Comparison of ENCODE assay signal across 8 mouse cellular contexts in genomic region chr9:106892552-106892875, GRCm38 (mm10). TPM values are rescaled to one million over a fixed set of nuclear protein-coding genes. Genes with fewer than 3 reads are reported as not detected.
DNase-seq lines count a peak whose midpoint lies in the region; ATAC-seq and TF ChIP-seq lines count a peak whose summit lies in the region.

No protein-coding gene starts in this region.

- peak overlapping the region; percentile 96 for H3K27ac ChIP-seq in heart, embryonic 10.5 days
- H3K27ac ChIP-seq in CH12.LX (ENCODE audit: insufficient read depth, low read depth) = peak overlapping the region; percentile 66
- H3K27ac ChIP-seq in forebrain, embryonic 13.5 days = peak overlapping the region; percentile 94
- peak overlapping the region; percentile 93 for H3K27ac ChIP-seq in liver, embryonic 15.5 days (replicated peaks)

- H3K27me3 ChIP-seq in heart, embryonic 10.5 days (ENCODE audit: insufficient read depth, poor library complexity, severe bottlenecking) = peaks cover 14% of the 10 kb centered on the region; the same call in 1 of the 2 replicates
- peaks cover 15% of the 10 kb centered on the region for H3K27me3 ChIP-seq in CH12.LX (replicated peaks)
- H3K27me3 ChIP-seq in forebrain, embryonic 13.5 days = no peaks in the 10 kb centered on the region
- no peaks in the 10 kb centered on the region for H3K27me3 ChIP-seq in liver, embryonic 15.5 days

- H3K4me3 ChIP-seq in heart, embryonic 10.5 days = peak overlapping the region; percentile 97
- peak overlapping the region; percentile 72 to 97 (median 92) for H3K4me3 ChIP-seq in CH12.LX (replicated peaks in 1 of 3; ENCODE audit: low read depth in 2 of 3, low read length in 2 of 3, poor library complexity in 1 of 3)
- peak overlapping the region; percentile 92 for H3K4me3 ChIP-seq in forebrain, embryonic 13.5 days
- peak overlapping the region; percentile 98 for H3K4me3 ChIP-seq in liver, embryonic 15.5 days (replicated peaks)

- WGBS in heart, embryonic 10.5 days = under 1% methylated on average over 9 of the region's 9 CpGs
- WGBS in forebrain, embryonic 13.5 days = under 1% methylated on average over 9 of the region's 9 CpGs
- 1% methylated on average over 9 of the region's 9 CpGs for WGBS in liver, embryonic 15.5 days (ENCODE audit: insufficient replicate concordance)

- H3K79me2 ChIP-seq in CH12.LX (replicated peaks; ENCODE audit: control insufficient read depth, extremely low read depth, insufficient read depth, poor library complexity, severe bottlenecking) = peaks cover 26% of the 10 kb centered on the region

- ATAC-seq in forebrain, embryonic 13.5 days = no peak
- no peak for ATAC-seq in liver, embryonic 15.5 days (ENCODE audit: insufficient read depth)

- TF ChIP-seq CTCF in CH12.LX (conservative IDR thresholded peaks at IDR 0.05 in 1 of 2, IDR thresholded peaks at IDR 0.05 in 1 of 2; ENCODE audit: low read depth in 2 of 2, low read length in 2 of 2) = no peak

- H3K9me3 ChIP-seq in heart, embryonic 10.5 days = no peaks in the 10 kb centered on the region
- no peaks in the 10 kb centered on the region for H3K9me3 ChIP-seq in CH12.LX (replicated peaks; ENCODE audit: low read length)
- H3K9me3 ChIP-seq in forebrain, embryonic 13.5 days (replicated peaks) = no peaks in the 10 kb centered on the region
- H3K9me3 ChIP-seq in liver, embryonic 15.5 days (replicated peaks) = no peaks in the 10 kb centered on the region

- peak overlapping the region; percentile 87 for H3K9ac ChIP-seq in CH12.LX (ENCODE audit: insufficient read depth, low read depth)
- H3K9ac ChIP-seq in forebrain, embryonic 13.5 days = peak overlapping the region; percentile 79
- H3K9ac ChIP-seq in liver, embryonic 15.5 days = peak overlapping the region; percentile 96

- H3K36me3 ChIP-seq in heart, embryonic 10.5 days = peaks cover 30% of the 10 kb centered on the region
- peaks cover 25 to 30% of the 10 kb centered on the region in 2 experiments for H3K36me3 ChIP-seq in CH12.LX (replicated peaks in 1 of 2; ENCODE audit: control insufficient read depth in 1 of 2, insufficient read depth in 1 of 2, low read length in 1 of 2)
- peaks cover 50% of the 10 kb centered on the region for H3K36me3 ChIP-seq in forebrain, embryonic 13.5 days (ENCODE audit: poor library complexity, severe bottlenecking)
- H3K36me3 ChIP-seq in liver, embryonic 15.5 days (replicated peaks) = peaks cover 33% of the 10 kb centered on the region

- dilution Hi-C loops in CH12.LX (cut with MboI; ENCODE audit: extremely low pct_ligation_motif_present, extremely low pct_unique_long_range_greater_than_20kb, low sequenced_read_pairs) = no loop called here

- no peak for TF ChIP-seq EP300 in CH12.LX (IDR thresholded peaks at IDR 0.05; ENCODE audit: low read length)

- H3K4me2 ChIP-seq in CH12.LX (ENCODE audit: insufficient read depth, low read depth, poor library complexity, severe bottlenecking) = peak overlapping the region; percentile 22; the same call in 1 of the 2 replicates
- peak overlapping the region; percentile 81 for H3K4me2 ChIP-seq in forebrain, embryonic 13.5 days
- H3K4me2 ChIP-seq in liver, embryonic 15.5 days = peak overlapping the region; percentile 90

- peaks cover 36% of the 10 kb centered on the region for H3K4me1 ChIP-seq in heart, embryonic 10.5 days
- peaks cover 9 to 39% of the 10 kb centered on the region in 2 experiments for H3K4me1 ChIP-seq in CH12.LX (ENCODE audit: control insufficient read depth in 1 of 2, insufficient read depth in 2 of 2)
- H3K4me1 ChIP-seq in forebrain, embryonic 13.5 days = peaks cover 42% of the 10 kb centered on the region
- H3K4me1 ChIP-seq in liver, embryonic 15.5 days (replicated peaks) = peaks cover 48% of the 10 kb centered on the region

- TF ChIP-seq POLR2A in CH12.LX (IDR thresholded peaks at IDR 0.05; ENCODE audit: low read depth, low read length) = no peak

- DNase-seq in heart, embryonic 10.5 days (ENCODE audit: low spot score) = no peak
- DNase-seq in heart, postnatal 4 days = no peak
- DNase-seq in CH12.LX (ENCODE audit: extremely low read depth) = no peak
- no peak for DNase-seq in adrenal gland, adult 2 months
- DNase-seq in ovary, postnatal 14 days (ENCODE audit: low spot score) = no peak
- no peak for DNase-seq in cerebellum, postnatal 10 days

- no peak for TF ChIP-seq RAD21 in CH12.LX (IDR thresholded peaks at IDR 0.05; ENCODE audit: low read depth, low read length)

- in situ Hi-C loops in CH12.LX (cut with MboI; ENCODE audit: low pct_ligation_motif_present, low pct_unique_long_range_greater_than_20kb, low sequenced_read_pairs) = loop anchor here (5.0 kb wide), 1 partner anchor 220 kb away; no protein-coding TSS in a partner anchor

TF ChIP-seq in CH12.LX, 34 proteins besides CTCF, POLR2A, EP300 and RAD21:
- TF ChIP-seq MXI1 (IDR thresholded peaks at IDR 0.05; ENCODE audit: low read depth, low read length) = peak; percentile 7; the same call in 1 of the 2 replicates
- TF ChIP-seq TCF12 (IDR thresholded peaks at IDR 0.05; ENCODE audit: low read depth, low read length) = no peak
- TF ChIP-seq ZMIZ1 (IDR thresholded peaks at IDR 0.05; ENCODE audit: low read depth, low read length) = 0 out of 2 replicates have a peak, but pooled peaks have one; percentile 53

RNA-seq across cellular contexts. Expression of gene Manf, which starts 0.7 kb away (rescaled TPM):
- 296 and 411 TPM in 2 replicates for polyA plus RNA-seq in heart, embryonic 10.5 days (2016; fragmentation: Nextera tagmentation; extraction: Ambion mirVana)
- 100 to 1,000 TPM; 137 to 160 TPM for total RNA-seq in heart, postnatal 4 days (2021)
- total RNA-seq in CH12.LX (2012; rRNA removed) (181 and 385 TPM in 2 replicates), CH12.LX (2014; rRNA removed) (292 and 325 TPM in 2 replicates)
- polyA plus RNA-seq in CH12.LX (2012; ENCODE audit: insufficient read length, low read depth) = 330 and 358 TPM in 2 replicates
- polyA plus RNA-seq in forebrain, embryonic 13.5 days (2015; fragmentation: Nextera tagmentation; extraction: Ambion mirVana) = 205 and 222 TPM in 2 replicates
- 135 and 152 TPM in 2 replicates for polyA plus RNA-seq in liver, embryonic 15.5 days (2015; fragmentation: Nextera tagmentation; extraction: Ambion mirVana)
- 100 to 1,000 TPM; 284 to 321 TPM for total RNA-seq in adrenal gland, adult 2 months (2021)
- 20.4 and 36.8 TPM in 2 replicates for polyA plus RNA-seq in adrenal gland, adult 2 months (2012; rRNA removed)

RNA-seq across cellular contexts. Expression of gene Rbm15b, which starts 5.3 kb away (rescaled TPM):
- 6.1 and 10.8 TPM in 2 replicates for polyA plus RNA-seq in heart, embryonic 10.5 days (2016; fragmentation: Nextera tagmentation; extraction: Ambion mirVana)
- total RNA-seq in heart, postnatal 4 days (2021) = 10 to 100 TPM; 21.6 to 26.1 TPM
- total RNA-seq in CH12.LX (2012; rRNA removed) (17.4 and 26.4 TPM in 2 replicates), CH12.LX (2014; rRNA removed) (10.9 and 11.4 TPM in 2 replicates)
- 15.6 and 19.5 TPM in 2 replicates for polyA plus RNA-seq in CH12.LX (2012; ENCODE audit: insufficient read length, low read depth)
- polyA plus RNA-seq in forebrain, embryonic 13.5 days (2015; fragmentation: Nextera tagmentation; extraction: Ambion mirVana) = 14.0 and 14.2 TPM in 2 replicates
- 2.6 and 3.1 TPM in 2 replicates for polyA plus RNA-seq in liver, embryonic 15.5 days (2015; fragmentation: Nextera tagmentation; extraction: Ambion mirVana)
- 10 to 100 TPM; 27.4 to 32.9 TPM for total RNA-seq in adrenal gland, adult 2 months (2021)
- polyA plus RNA-seq in adrenal gland, adult 2 months (2012; rRNA removed) = 11.2 and 12.7 TPM in 2 replicates

Comparison
In these comparisons a context has a peak if more than half of its experiments do, and no peak if none do; other contexts are left out.
1. H3K4me2 ChIP-seq: peak in every context shown above with its lines; median percentile 90 in liver, embryonic 15.5 days; 81 in forebrain, embryonic 13.5 days; 22 in CH12.LX.